Mouse (Mus musculus) hindbrain, embryonic 11.5 days (tissue): ENCODE measurements around the gene Ampd3. TPM values are rescaled to one million over a fixed set of nuclear protein-coding genes. Genes with fewer than 3 reads are reported as not detected.

ENCODE experiments used
- ATAC-seq: fragments of 200-750 bp; cut with Nextera tagmentation; 2 replicates; pipeline ENCODE4 v1.8.0; 2017; ENCODE audit warnings: mild to moderate bottlenecking, moderate TSS enrichment, moderate library complexity; ENCODE audit not compliant: low FRiP score
- DNase-seq: peaks from one replicate; pipeline ENCODE4 v3.0.0-alpha.2; 2015; ENCODE audit warnings: low spot score
- H3K27ac ChIP-seq: fragments of 300-500 bp; sonication (generic); 2 replicates; pipeline ENCODE4 v1.5.1; 2014; ENCODE audit warnings: mild to moderate bottlenecking, low read depth, low read length
- H3K27me3 ChIP-seq: fragments of 300-500 bp; sonication (generic); 2 replicates; pipeline ENCODE4 v1.6.1; 2014; ENCODE audit warnings: mild to moderate bottlenecking, low read length, moderate library complexity, mixed read lengths; ENCODE audit not compliant: control insufficient read depth, insufficient read depth
- H3K36me3 ChIP-seq: fragments of 300-500 bp; sonication (generic); 2 replicates; pipeline ENCODE4 v1.6.1; 2014; ENCODE audit warnings: mild to moderate bottlenecking, low read length, moderate library complexity, mixed read lengths; ENCODE audit not compliant: control insufficient read depth, insufficient read depth
- H3K4me1 ChIP-seq: fragments of 300-500 bp; sonication (generic); replicated peaks from 2 replicates; pipeline ENCODE4 v1.6.1; 2014; ENCODE audit warnings: low read length, mixed read lengths; ENCODE audit not compliant: control insufficient read depth, insufficient read depth
- H3K4me2 ChIP-seq: fragments of 300-500 bp; sonication (generic); replicated peaks from 2 replicates; pipeline ENCODE4 v1.6.1; 2014; ENCODE audit warnings: mild to moderate bottlenecking, low read depth, low read length
- H3K4me3 ChIP-seq: fragments of 300-500 bp; sonication (generic); 2 replicates; pipeline ENCODE4 v1.5.1; 2014; ENCODE audit warnings: low read depth, low read length
- H3K9ac ChIP-seq: fragments of 300-500 bp; sonication (generic); 2 replicates; pipeline ENCODE4 v1.6.1; 2014; ENCODE audit warnings: low read depth, low read length
- H3K9me3 ChIP-seq: fragments of 300-500 bp; sonication (generic); 2 replicates; pipeline ENCODE4 v1.6.1; 2016; ENCODE audit warnings: low read length; ENCODE audit not compliant: control insufficient read depth
- WGBS: fragments of 180-500 bp; shearing (Covaris S2); extraction: QIAGEN DNeasy Blood & Tissue Kit; methylation state at CpG from one replicate; pipeline ENCODE4 v1.1.7; 2014; 5-methylcytosine and 5-hydroxymethylcytosine counted together
- polyA plus RNA-seq: library from polyadenylated mRNA; unstranded; fragments of >200 nt; fragmentation: Nextera tagmentation; extraction: Ambion mirVana; gene quantifications from 2 replicates; pipeline ENCODE4 v1.2.1, GENCODE M21; 2014

Ampd3 gene
- polyA plus RNA-seq, 1 experiment from 2014 or later: 1.3 TPM

GRCm38 (mm10) chr7:110810995-110811394 is 43.0 kb downstream of the Ampd3 start:
- Histone ChIP-seq H3K36me3 (0 out of 2 replicates have a peak, but pooled peaks cover 2% of the 10 kb centered on the region), H3K27me3 (no peaks in the 10 kb centered on the region), H3K9ac (no peak overlapping the region), H3K9me3 (no peaks in the 10 kb centered on the region), H3K4me3 (no peak overlapping the region), H3K4me1 (no peaks in the 10 kb centered on the region), H3K4me2 (no peak overlapping the region), H3K27ac (no peak overlapping the region)
- DNase-seq: no peak
- WGBS: 89% methylated on average over 8 of the region's 8 CpGs
- no peak for ATAC-seq

GRCm38 (mm10) chr7:110811529-110811928 is 43.5 kb downstream of the Ampd3 start:
- Histone ChIP-seq H3K9ac (no peak overlapping the region), H3K36me3 (0 out of 2 replicates have a peak, but pooled peaks cover 2% of the 10 kb centered on the region), H3K4me2 (no peak overlapping the region), H3K4me3 (no peak overlapping the region), H3K27me3 (no peaks in the 10 kb centered on the region), H3K4me1 (no peaks in the 10 kb centered on the region), H3K27ac (no peak overlapping the region), H3K9me3 (no peaks in the 10 kb centered on the region)
- DNase-seq (no peak), ATAC-seq (no peak)
- 88% methylated on average over 5 of the region's 5 CpGs for WGBS

- H3K4me3 ChIP-seq: no peak overlapping the region
- no peaks in the 10 kb centered on the region for H3K27me3 ChIP-seq
- ATAC-seq (no peak), DNase-seq (no peak)
- 85% methylated on average over 1 of the region's 1 CpGs for WGBS
- H3K9ac ChIP-seq: no peak overlapping the region
- H3K9me3 ChIP-seq: no peaks in the 10 kb centered on the region
- H3K4me1 ChIP-seq: no peaks in the 10 kb centered on the region
- H3K4me2 ChIP-seq: no peak overlapping the region
- 0 out of 2 replicates have a peak, but pooled peaks cover 2% of the 10 kb centered on the region for H3K36me3 ChIP-seq
- H3K27ac ChIP-seq: no peak overlapping the region
Measured at GRCm38 (mm10) chr7:110813983-110814382, 46.0 kb downstream of the Ampd3 start.

GRCm38 (mm10) chr7:110816037-110816436 is 48.0 kb downstream of the Ampd3 start:
- Histone ChIP-seq H3K27ac (no peak overlapping the region), H3K4me2 (no peak overlapping the region), H3K36me3 (0 out of 2 replicates have a peak, but pooled peaks cover 2% of the 10 kb centered on the region), H3K4me3 (no peak overlapping the region), H3K27me3 (no peaks in the 10 kb centered on the region), H3K4me1 (no peaks in the 10 kb centered on the region), H3K9me3 (no peaks in the 10 kb centered on the region), H3K9ac (no peak overlapping the region)
- peak; percentile 70 for DNase-seq
- no peak for ATAC-seq
- WGBS: 70% methylated on average over 5 of the region's 5 CpGs

- ATAC-seq: no peak
- no peak overlapping the region for H3K27ac ChIP-seq
Measured at GRCm38 (mm10) chr7:110818206-110818605, 50.2 kb downstream of the Ampd3 start.

GRCm38 (mm10) chr7:110818787-110819350 is 50.9 kb downstream of the Ampd3 start:
- H3K4me2 ChIP-seq: no peak overlapping the region
- no peaks in the 10 kb centered on the region for H3K4me1 ChIP-seq
- H3K9ac ChIP-seq: no peak overlapping the region
- H3K9me3 ChIP-seq: no peaks in the 10 kb centered on the region
- no peak overlapping the region for H3K27ac ChIP-seq
- WGBS: 88% methylated on average over 11 of the region's 11 CpGs
- no peaks in the 10 kb centered on the region for H3K27me3 ChIP-seq
- H3K4me3 ChIP-seq: no peak overlapping the region
- no peak for DNase-seq
- ATAC-seq: no peak
- no peaks in the 10 kb centered on the region for H3K36me3 ChIP-seq

More at GRCm38 (mm10) chr7:110818206-110818605, 50.2 kb downstream of the Ampd3 start:
- H3K4me1 ChIP-seq: no peaks in the 10 kb centered on the region
- DNase-seq: no peak
- no peak overlapping the region for H3K4me2 ChIP-seq
- no peaks in the 10 kb centered on the region for H3K27me3 ChIP-seq
- H3K9ac ChIP-seq: no peak overlapping the region
- no peak overlapping the region for H3K4me3 ChIP-seq
- H3K36me3 ChIP-seq: no peaks in the 10 kb centered on the region
- WGBS: 85% methylated on average over 6 of the region's 6 CpGs
- H3K9me3 ChIP-seq: no peaks in the 10 kb centered on the region

- no peaks in the 10 kb centered on the region for H3K27me3 ChIP-seq
- ATAC-seq: peak; percentile 70; the same call in 1 of the 2 replicates
Measured at GRCm38 (mm10) chr7:110821068-110821467, 53.1 kb downstream of the Ampd3 start.

GRCm38 (mm10) chr7:110821653-110822052 is 53.6 kb downstream of the Ampd3 start:
- no peaks in the 10 kb centered on the region for H3K27me3 ChIP-seq
- DNase-seq: no peak
- 75% methylated on average over 3 of the region's 3 CpGs for WGBS

More at GRCm38 (mm10) chr7:110821068-110821467, 53.1 kb downstream of the Ampd3 start:
- WGBS: 18% methylated on average over 5 of the region's 5 CpGs
- H3K36me3 ChIP-seq: no peaks in the 10 kb centered on the region
- H3K9me3 ChIP-seq: no peaks in the 10 kb centered on the region
- no peak overlapping the region for H3K9ac ChIP-seq
- DNase-seq: no peak
- no peak overlapping the region for H3K4me3 ChIP-seq
- no peak overlapping the region for H3K4me2 ChIP-seq
- H3K4me1 ChIP-seq: no peaks in the 10 kb centered on the region
- no peak overlapping the region for H3K27ac ChIP-seq

GRCm38 (mm10) chr7:110822055-110822454 is 54.0 kb downstream of the Ampd3 start:
- no peaks in the 10 kb centered on the region for H3K4me1 ChIP-seq
- H3K9ac ChIP-seq: no peak overlapping the region
- no peak overlapping the region for H3K4me2 ChIP-seq
- ATAC-seq (no peak), DNase-seq (no peak)
- no peaks in the 10 kb centered on the region for H3K27me3 ChIP-seq
- H3K27ac ChIP-seq: no peak overlapping the region
- H3K4me3 ChIP-seq: no peak overlapping the region
- no peaks in the 10 kb centered on the region for H3K36me3 ChIP-seq
- WGBS: 74% methylated on average over 4 of the region's 4 CpGs
- no peaks in the 10 kb centered on the region for H3K9me3 ChIP-seq

More at GRCm38 (mm10) chr7:110821653-110822052, 53.6 kb downstream of the Ampd3 start:
- H3K36me3 ChIP-seq: no peaks in the 10 kb centered on the region
- no peak overlapping the region for H3K4me3 ChIP-seq
- no peak overlapping the region for H3K4me2 ChIP-seq
- no peaks in the 10 kb centered on the region for H3K4me1 ChIP-seq
- H3K9ac ChIP-seq: no peak overlapping the region
- no peaks in the 10 kb centered on the region for H3K9me3 ChIP-seq
- no peak overlapping the region for H3K27ac ChIP-seq
- no peak for ATAC-seq
